Mouse (Mus musculus) natural killer cell, adult 2 months (primary cell): ENCODE results near the gene Tas1r1.

Source experiments
- DNase-seq, 2 experiments: peaks; one replicate each; pipeline ENCODE4 v3.0.0; 2022; ENCODE audit warnings: low spot score in 2 of 2

Tas1r1 gene

DNA sequence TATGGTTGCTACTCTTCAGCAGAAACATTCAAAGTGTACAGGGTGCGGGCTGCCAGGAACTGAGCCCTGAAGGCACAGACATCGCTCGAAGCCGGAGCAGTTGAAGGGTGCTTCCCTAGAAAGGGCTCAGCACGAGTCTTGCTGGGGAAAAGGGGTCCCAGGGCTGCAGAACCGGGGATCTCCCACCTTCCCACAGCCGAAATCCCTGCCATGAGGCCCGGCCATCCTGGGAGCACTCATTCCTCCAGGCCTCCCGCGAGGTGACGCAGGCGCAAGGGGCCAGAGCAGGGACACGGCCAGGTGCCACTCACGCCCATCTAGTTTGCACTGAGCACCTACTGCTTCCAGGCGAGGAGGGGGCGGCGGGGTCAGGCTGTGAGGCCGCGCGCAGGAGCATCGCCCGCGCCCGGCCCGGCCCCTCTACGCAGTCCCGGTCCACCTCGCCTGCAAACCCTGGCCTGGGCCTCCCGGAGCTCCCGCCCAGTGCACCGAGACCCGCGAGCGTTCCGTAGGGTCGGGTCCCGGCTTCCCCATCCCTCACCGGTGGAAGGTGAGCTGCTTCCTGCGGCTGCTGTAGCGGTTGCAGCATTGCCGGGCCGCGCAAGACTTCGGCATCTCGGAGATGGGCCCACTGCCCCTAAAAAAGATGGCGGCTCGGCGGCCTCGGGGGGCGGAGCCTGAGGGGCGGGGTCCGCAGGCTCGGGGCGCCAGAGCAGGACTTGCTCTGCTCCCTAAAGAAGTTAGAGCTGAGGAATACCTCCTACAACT lies 49.8 kb downstream of the Tas1r1 start, which contains the start of gene Thap3:
TSS of gene Thap3 (minus strand) at position 656 of the 768 bp plus-strand sequence.
- peak; percentile 64 to 72 for DNase-seq

GRCm38 (mm10) chr4:151988014-151988341 lies 50.4 kb downstream of the Tas1r1 start:
- DNase-seq: no peak

- no peak for DNase-seq
Measured at GRCm38 (mm10) chr4:151986650-151987049, 51.7 kb downstream of the Tas1r1 start.

DNA sequence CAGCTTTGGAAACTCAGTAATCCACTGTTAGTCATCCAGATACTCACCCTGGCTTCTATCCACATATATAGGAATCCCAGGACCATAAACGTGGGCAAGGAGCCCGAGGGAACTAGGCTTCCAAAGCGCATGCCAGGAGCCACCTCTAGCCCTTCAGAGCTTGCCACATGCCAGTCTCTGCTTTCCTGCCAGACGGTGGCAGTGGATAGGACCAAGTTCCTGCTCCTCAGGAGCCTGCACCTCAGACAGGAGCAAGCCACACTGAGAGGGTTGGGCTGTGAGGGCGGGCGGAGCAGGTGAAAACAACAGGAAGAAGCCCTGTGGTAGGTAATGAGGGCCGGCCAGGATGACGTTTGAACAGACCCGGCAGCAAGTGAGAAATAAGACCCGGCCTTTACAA lies 52.5 kb downstream of the Tas1r1 start:
- peak; percentile 30 to 36 for DNase-seq

DNA sequence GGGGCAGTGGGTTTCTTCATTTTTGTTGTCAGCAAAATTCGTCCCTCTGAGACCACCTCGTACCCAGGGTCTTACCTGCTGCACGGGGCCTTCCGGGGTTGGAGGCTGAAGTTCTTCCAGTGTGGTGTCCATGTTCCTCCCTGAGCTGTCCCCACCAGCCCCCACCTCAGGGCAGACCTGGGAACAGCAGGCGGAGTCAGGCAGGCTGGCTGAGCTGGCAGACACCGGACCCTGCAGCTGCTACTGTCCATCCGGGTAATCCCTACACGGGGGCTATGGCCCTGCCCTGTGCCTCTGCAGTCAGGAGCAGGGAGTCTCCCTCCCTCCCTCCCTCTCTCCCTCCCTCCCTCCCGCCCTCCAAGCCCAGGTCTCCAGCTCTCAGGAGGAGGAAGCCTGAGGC lies 54.8 kb downstream of the Tas1r1 start:
- DNase-seq: no peak

DNA sequence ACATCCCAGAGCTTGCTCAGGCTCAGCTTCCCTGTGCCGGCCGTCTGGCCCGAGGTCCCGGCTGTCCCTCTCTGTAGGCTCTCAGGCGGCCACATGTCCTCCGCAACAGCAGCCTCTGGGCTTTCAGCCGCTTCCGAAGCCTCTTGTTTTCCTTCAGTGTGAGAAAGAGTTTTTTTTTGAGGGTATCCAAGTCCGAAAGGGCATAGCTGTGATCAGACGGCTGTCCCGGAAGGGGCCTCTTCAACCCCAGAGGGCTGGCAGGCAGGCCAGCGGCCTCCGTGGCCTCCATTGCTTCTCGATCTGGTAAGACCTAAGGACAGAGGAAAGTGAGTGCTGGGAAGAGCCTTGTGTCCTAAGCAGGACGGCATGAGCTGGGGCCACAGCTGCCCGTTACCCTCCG lies 55.3 kb downstream of the Tas1r1 start:
- no peak for DNase-seq

GRCm38 (mm10) chr4:151981363-151981762 lies 57.0 kb downstream of the Tas1r1 start:
- DNase-seq: peak; percentile 61 to 74

GRCm38 (mm10) chr4:151980699-151981098 lies 57.7 kb downstream of the Tas1r1 start:
- no peak for DNase-seq
